Mouse (Mus musculus) naive thymus-derived CD4-positive, alpha-beta T cell, adult 2 months (primary cell): ENCODE results near the gene Zfp30.

Experiments used
- DNase-seq: peaks from one replicate; pipeline ENCODE4 v3.0.0-alpha.2; 2011; ENCODE audit warnings: low read depth

Zfp30 gene

DNA sequence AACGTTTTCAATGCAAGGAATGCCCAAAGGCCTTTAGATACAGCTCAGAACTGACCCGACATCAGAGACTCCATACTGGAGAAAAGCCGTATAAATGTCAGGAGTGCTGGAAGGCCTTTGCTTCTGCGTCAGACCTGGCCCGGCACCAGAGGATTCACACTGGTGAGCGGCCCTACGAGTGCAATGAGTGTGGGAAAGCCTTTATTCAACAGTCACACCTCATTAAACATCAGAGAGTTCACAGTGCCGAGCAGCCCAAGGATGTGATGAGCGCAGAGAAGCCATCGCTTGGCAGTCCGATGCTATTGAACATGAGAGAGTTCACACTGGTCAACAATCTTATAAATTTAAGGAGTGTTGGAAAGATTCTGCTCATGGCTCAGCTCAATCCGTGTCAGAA is 46.0 kb downstream of the Zfp30 start:
- no peak for DNase-seq

DNA sequence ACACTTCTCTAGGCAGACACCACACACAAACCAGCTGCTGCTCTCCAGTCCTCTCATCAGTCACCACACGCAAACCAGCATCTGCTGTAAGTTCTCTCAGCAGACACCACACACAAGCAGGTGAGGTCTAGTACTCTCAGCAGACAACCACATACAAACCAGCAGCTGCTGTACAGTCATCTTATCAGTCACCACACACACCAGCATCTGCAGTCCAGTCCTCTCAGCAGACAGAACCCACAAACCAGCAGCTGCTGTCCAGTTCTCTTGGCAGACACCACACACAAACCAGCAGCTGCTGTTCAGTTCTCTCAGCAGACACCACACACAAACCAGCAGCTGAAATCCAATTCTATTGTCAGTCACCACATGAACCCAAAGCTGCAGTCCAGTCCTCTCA is 53.0 kb downstream of the Zfp30 start:
- no peak for DNase-seq

DNA sequence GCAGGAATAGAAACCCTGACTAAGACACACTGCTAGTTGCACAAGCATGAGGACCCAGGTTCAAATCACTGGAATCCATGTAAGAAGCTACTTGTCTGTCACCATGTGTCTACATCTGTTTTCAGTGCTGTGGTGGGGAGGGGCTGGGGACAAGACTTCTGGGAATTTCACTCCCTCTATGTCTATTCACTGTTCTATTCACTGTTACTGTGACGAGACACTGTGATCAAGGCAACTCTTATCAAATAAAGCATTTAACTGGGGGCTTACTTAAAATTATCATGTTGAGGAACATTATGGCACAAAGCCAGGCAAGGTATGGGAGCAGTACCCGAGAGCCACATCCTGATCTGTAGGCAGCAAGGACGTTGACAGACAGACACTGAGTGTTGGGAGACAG is 55.5 kb downstream of the Zfp30 start:
- no peak for DNase-seq

DNA sequence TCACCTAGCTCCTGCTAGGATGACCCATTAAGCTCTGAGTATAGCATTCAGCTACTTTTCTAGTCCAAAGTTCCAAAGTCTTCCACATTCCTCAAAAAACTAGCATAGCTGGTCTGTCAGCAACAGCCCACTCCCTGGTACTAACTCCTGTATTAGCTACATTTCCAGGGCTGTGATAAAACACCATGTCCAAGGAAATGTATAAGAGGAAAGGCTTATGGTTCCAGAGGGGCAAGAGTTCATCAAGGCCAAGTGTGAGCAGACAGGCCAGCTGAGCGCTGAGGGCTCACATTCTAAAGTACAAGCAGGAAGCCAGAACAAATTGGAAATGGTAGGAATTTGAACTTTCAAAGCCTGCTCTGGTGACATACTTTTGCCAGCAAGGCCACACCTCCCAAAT is 58.3 kb downstream of the Zfp30 start:
- DNase-seq = no peak
